Mouse (Mus musculus) liver, embryonic 16.5 days (tissue): Measurements from ENCODE around the gene Lrfn1. TPM values are rescaled to one million over a fixed set of nuclear protein-coding genes. Genes with fewer than 3 reads are reported as not detected.

Experiments used
- ATAC-seq: fragments of 200-750 bp; cut with Nextera tagmentation; 2 replicates; pipeline ENCODE4 v1.8.0; 2017; ENCODE audit warnings: low read depth, mild to moderate bottlenecking, moderate number of reproducible peaks, moderate library complexity
- H3K27ac ChIP-seq: fragments of 300-500 bp; sonication (generic); 2 replicates; pipeline ENCODE4 v1.5.1; 2014; ENCODE audit warnings: mild to moderate bottlenecking, low read length
- H3K27me3 ChIP-seq: fragments of 300-500 bp; sonication (generic); 2 replicates; pipeline ENCODE4 v1.6.1; 2014; ENCODE audit warnings: low read depth, low read length, mixed read lengths; ENCODE audit not compliant: control insufficient read depth, insufficient read depth
- H3K36me3 ChIP-seq: fragments of 300-500 bp; sonication (generic); 2 replicates; pipeline ENCODE4 v1.6.1; 2014; ENCODE audit warnings: mild to moderate bottlenecking; ENCODE audit not compliant: control insufficient read depth, insufficient read depth
- H3K4me1 ChIP-seq: fragments of 300-500 bp; sonication (generic); 2 replicates; pipeline ENCODE4 v1.6.1; 2014; ENCODE audit warnings: low read depth, low read length, mixed read lengths; ENCODE audit not compliant: control insufficient read depth
- H3K4me2 ChIP-seq: fragments of 300-500 bp; sonication (generic); 2 replicates; pipeline ENCODE4 v1.6.1; 2014; ENCODE audit warnings: low read depth, low read length, mixed read lengths
- H3K4me3 ChIP-seq: fragments of 300-500 bp; sonication (generic); 2 replicates; pipeline ENCODE4 v1.5.1; 2014; ENCODE audit warnings: low read depth, mild to moderate bottlenecking, low read length
- H3K9ac ChIP-seq: fragments of 300-500 bp; sonication (generic); 2 replicates; pipeline ENCODE4 v1.6.1; 2014; ENCODE audit warnings: low read depth, low read length
- H3K9me3 ChIP-seq: fragments of 300-500 bp; sonication (generic); replicated peaks from 2 replicates; pipeline ENCODE4 v1.6.1; 2016; ENCODE audit warnings: low read length; ENCODE audit not compliant: control insufficient read depth
- WGBS: fragments of 180-500 bp; shearing (Covaris S2); extraction: QIAGEN DNeasy Blood & Tissue Kit; methylation state at CpG from one replicate; pipeline ENCODE4 v1.1.7; 2014; ENCODE audit not compliant: insufficient replicate concordance; 5-methylcytosine and 5-hydroxymethylcytosine counted together
- polyA plus RNA-seq: library from polyadenylated mRNA; unstranded; fragments of >200 nt; fragmentation: Nextera tagmentation; extraction: Ambion mirVana; gene quantifications from 2 replicates; pipeline ENCODE4 v1.2.1, GENCODE M21; 2015

Gene Lrfn1
- 0.12 and 0.15 TPM in 2 replicates for polyA plus RNA-seq

DNA sequence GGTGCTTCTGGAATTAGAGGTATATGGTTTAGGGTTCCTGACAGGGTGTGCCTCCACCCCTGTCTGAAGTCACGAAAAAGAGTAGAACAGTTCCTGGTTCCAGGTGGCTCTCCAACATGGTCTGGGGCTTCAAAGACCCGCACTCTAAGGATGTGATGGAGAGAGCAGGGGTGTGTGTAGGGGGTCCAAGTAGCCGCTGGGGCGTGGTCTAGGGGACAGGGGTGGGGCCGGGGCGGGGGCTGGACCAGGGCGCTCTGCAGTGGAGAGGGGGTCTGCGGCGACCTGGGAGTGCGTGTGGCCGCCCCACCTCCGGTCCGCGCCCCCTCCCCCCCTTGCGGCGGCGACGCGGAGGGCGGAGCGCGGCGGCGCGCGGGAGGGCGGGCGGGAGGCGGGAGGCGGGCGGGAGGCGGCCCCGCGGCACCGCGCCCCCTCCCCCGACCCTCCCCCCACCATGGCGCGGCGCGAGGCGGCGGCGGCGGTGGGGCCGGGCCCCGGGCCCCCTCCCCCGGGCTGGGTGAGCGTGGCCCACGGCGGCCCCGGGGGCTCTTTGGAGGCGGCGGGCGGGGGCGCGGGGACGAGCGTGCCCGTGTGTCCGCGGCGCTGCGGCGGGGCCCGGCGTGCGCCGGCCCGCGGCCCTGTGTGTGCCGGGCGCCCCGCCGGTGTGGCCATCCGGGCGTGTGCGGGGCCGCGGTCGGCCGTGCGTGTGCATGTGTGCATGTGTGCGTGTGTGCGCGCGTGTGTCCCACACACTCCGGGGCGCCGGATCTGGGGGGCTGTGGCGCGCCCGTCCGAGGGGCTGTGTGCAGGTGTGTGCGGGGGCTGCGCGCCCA lies at the start of gene Lrfn1:
TSS of gene Lrfn1 (plus strand) at position 450 of the 830 bp plus-strand sequence.
- H3K4me1 ChIP-seq = peaks cover 3% of the 10 kb centered on the region; the same call in 1 of the 2 replicates
- peak within 1 kb of the TSS; percentile 91 for H3K4me2 ChIP-seq
- 1% methylated on average over 28 of the region's 97 CpGs for WGBS
- no peak within 1 kb of the TSS for H3K27ac ChIP-seq
- H3K9me3 ChIP-seq = no peaks in the 10 kb centered on the region
- peak within 1 kb of the TSS; percentile 64 for H3K4me3 ChIP-seq
- H3K36me3 ChIP-seq = no peaks in the 10 kb centered on the region
- H3K27me3 ChIP-seq = peaks cover 20% of the 10 kb centered on the region
- peak within 1 kb of the TSS; percentile 54 for H3K9ac ChIP-seq
- ATAC-seq = peak; percentile 37; the same call in 1 of the 2 replicates

DNA sequence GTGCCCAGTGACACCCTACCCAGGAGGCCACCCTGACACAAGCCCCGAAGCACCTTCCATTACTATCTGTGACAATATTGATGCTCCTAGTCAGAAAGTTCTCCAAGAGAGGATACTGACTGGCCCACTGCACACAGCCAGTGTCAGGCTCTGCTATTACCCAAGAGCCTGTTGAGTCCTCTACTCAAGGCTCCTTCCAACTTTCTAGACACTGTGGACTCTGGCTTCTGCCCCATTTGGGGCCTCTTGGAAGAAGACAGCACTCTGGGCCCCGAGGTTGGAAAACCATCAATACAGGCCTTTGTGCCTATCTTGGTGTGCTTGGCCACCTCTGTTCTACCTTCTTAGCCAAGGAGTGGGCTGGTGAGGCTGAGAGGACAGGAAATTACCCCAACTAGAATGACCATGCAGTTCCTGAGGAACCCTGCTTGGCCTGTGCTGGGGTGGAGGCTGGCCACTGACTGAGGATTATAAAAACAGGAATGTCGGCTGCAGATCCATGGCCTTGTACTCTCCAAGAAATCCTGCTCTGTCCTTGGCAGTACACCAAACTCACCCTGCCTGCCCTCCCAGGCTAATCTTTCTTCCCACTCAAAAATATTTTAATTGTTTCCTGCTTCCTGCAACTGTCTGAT lies 40.8 kb upstream of the Lrfn1 start:
- Histone ChIP-seq H3K27ac (no peak overlapping the region), H3K36me3 (peaks cover 36% of the 10 kb centered on the region), H3K27me3 (no peaks in the 10 kb centered on the region), H3K4me1 (peaks cover 2% of the 10 kb centered on the region; the same call in 1 of the 2 replicates), H3K4me3 (no peak overlapping the region), H3K9ac (no peak overlapping the region), H3K4me2 (no peak overlapping the region), H3K9me3 (no peaks in the 10 kb centered on the region)
- WGBS = 77% methylated on average over 3 of the region's 3 CpGs
- 0 out of 2 replicates have a peak, but pooled peaks have one; percentile 24 for ATAC-seq

DNA sequence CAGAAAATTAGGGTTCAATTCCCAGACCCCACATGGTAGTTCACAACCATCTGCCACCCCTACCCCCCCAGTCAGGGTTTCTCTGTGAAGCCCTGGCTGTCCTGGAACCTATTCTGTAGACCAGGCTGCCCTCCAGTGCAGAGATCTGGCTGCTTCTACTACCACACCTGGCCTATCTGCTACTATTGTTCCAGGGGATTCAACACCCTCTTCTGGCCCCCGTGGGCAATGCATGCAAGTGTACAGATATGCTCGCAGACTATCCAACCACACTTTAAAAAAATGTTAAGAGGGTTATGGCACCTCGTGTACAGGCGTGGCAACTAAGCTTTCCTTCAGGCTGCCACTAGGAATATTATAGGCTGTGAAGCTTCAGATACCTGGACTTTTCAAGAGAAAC lies 39.0 kb upstream of the Lrfn1 start:
- Histone ChIP-seq H3K27me3 (no peaks in the 10 kb centered on the region), H3K27ac (no peak overlapping the region), H3K4me1 (peaks cover 2% of the 10 kb centered on the region; the same call in 1 of the 2 replicates), H3K9me3 (no peaks in the 10 kb centered on the region), H3K4me3 (no peak overlapping the region), H3K4me2 (no peak overlapping the region), H3K9ac (no peak overlapping the region), H3K36me3 (peaks cover 30% of the 10 kb centered on the region)
- ATAC-seq = no peak
- 60% methylated on average over 4 of the region's 4 CpGs for WGBS

DNA sequence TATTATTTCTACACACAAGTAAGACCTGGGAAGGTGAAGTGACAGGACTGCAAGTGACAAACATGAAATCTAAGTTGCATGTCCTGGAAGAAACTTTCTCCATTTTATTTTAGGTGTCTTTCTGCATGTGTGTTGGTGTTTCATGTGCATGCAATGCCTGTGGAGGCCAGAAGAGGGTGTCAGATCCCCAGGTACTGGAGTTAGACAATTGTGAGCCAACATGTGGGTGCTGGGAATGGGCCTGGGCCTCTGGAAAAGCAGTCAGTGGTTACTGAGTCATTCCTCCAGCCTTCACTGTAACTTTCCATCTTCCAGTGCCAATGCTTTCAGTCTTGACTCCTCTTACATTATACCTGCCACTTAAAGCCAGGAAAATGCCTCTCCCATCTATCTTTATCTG lies 34.4 kb upstream of the Lrfn1 start:
- ATAC-seq = no peak
- Histone ChIP-seq H3K27ac (no peak overlapping the region), H3K36me3 (peaks cover 54% of the 10 kb centered on the region), H3K4me2 (no peak overlapping the region), H3K4me3 (no peak overlapping the region), H3K4me1 (no peaks in the 10 kb centered on the region), H3K27me3 (no peaks in the 10 kb centered on the region), H3K9ac (no peak overlapping the region), H3K9me3 (no peaks in the 10 kb centered on the region)

DNA sequence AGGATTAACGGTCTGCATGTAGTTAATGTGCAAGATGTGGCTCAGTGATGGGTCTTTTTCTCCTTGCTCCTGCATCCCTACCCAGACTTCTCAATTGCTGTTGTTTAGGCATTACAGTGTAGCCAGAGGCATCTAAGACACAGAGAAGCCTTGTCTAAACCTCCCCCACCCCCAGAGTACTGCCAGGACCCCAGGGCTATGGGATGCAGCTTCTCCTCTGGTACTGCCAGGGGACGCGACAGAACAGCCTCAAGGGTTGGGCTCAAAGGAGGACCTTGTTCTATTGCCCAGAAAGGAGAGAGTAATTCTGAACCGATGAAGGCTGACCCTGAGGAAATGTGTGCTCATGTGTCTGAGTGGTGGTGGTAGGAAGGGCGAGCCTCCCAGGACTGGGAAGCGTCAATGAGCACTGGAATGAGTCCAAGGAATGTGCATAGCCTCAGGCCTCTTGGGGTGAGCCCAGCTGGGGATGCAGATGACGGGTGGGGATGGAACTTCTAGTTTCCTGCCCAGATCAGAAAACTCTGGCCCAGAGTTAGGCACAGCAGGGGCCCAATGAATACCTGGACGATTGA lies 33.6 kb upstream of the Lrfn1 start:
- H3K9me3 ChIP-seq = no peaks in the 10 kb centered on the region
- H3K4me1 ChIP-seq = no peaks in the 10 kb centered on the region
- no peak overlapping the region for H3K9ac ChIP-seq
- WGBS = 91% methylated on average over 8 of the region's 8 CpGs
- H3K27ac ChIP-seq = no peak overlapping the region
- H3K27me3 ChIP-seq = no peaks in the 10 kb centered on the region
- H3K4me2 ChIP-seq = no peak overlapping the region
- no peak overlapping the region for H3K4me3 ChIP-seq
- peaks cover 57% of the 10 kb centered on the region for H3K36me3 ChIP-seq
- ATAC-seq = no peak

DNA sequence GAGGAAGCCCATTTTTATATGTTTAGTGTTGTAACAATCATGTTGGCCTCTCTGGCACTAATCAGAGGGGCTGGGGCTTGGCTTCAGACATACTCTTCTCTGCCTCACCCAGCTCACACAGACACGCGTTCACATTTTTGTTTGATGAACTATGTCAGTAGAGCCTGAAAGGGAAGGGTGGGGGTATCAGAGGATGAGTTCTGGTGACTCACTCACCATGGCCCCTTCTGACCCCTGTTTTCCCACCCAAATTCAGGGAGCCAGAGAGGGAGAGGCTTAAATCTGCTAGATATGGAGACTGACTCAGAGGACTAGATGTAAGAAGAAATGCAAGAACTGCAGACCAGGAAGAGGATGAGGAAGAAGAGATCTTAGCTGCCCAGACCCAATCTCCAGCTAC lies 32.4 kb upstream of the Lrfn1 start:
- H3K36me3 ChIP-seq = peaks cover 51% of the 10 kb centered on the region
- no peak for ATAC-seq
- H3K4me3 ChIP-seq = no peak overlapping the region
- H3K27me3 ChIP-seq = no peaks in the 10 kb centered on the region
- no peak overlapping the region for H3K27ac ChIP-seq
- WGBS = 93% methylated on average over 2 of the region's 2 CpGs
- H3K4me2 ChIP-seq = no peak overlapping the region
- H3K4me1 ChIP-seq = no peaks in the 10 kb centered on the region
- H3K9me3 ChIP-seq = no peaks in the 10 kb centered on the region
- no peak overlapping the region for H3K9ac ChIP-seq

DNA sequence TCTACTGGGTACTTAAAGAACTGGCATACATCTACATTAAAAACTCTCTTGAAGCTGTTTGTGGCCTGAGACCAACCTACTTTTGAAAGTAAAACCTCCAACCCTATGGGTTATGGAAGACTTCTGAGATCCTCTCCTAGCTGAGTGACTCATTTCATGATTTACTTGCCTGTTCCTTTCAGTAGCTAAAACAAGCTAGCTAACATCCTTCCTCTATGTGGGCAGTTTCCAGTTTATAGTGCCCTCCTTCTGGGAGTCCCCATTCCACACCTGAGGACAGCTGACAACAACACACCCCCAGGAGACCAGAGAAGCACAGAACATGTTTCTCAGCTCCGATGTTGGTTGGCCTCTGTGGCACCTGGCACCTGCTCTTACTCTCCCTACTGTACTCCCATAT lies 28.8 kb upstream of the Lrfn1 start:
- Histone ChIP-seq H3K27ac (no peak overlapping the region), H3K27me3 (no peaks in the 10 kb centered on the region), H3K36me3 (peaks cover 36% of the 10 kb centered on the region), H3K4me2 (no peak overlapping the region), H3K4me3 (no peak overlapping the region), H3K9ac (no peak overlapping the region), H3K4me1 (no peaks in the 10 kb centered on the region), H3K9me3 (no peaks in the 10 kb centered on the region)
- WGBS = 93% methylated on average over 1 of the region's 1 CpGs
- no peak for ATAC-seq

DNA sequence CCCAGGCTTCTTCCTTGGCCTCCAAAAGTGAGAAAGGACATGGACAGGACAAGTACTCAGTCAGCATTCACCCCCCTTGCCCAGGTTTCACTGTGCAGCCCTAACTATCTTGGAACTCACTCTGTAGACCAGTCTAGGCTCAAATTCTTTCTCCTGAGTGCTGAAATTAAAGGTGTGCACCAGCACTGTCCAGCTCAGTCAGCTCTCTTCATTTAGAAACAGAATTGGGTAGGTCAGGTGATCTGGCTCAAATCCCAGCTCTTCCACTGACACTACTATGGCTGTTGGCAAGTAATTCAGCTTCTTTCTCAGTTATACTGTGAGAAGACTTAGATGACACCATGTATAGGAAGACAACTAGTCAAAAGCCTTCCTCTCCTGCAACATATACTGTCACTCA lies 24.0 kb upstream of the Lrfn1 start:
- no peaks in the 10 kb centered on the region for H3K27me3 ChIP-seq
- H3K4me2 ChIP-seq = no peak overlapping the region
- no peak overlapping the region for H3K4me3 ChIP-seq
- H3K27ac ChIP-seq = no peak overlapping the region
- peaks cover 29% of the 10 kb centered on the region for H3K4me1 ChIP-seq
- no peak for ATAC-seq
- peaks cover 10% of the 10 kb centered on the region for H3K36me3 ChIP-seq
- no peaks in the 10 kb centered on the region for H3K9me3 ChIP-seq
- no peak overlapping the region for H3K9ac ChIP-seq

DNA sequence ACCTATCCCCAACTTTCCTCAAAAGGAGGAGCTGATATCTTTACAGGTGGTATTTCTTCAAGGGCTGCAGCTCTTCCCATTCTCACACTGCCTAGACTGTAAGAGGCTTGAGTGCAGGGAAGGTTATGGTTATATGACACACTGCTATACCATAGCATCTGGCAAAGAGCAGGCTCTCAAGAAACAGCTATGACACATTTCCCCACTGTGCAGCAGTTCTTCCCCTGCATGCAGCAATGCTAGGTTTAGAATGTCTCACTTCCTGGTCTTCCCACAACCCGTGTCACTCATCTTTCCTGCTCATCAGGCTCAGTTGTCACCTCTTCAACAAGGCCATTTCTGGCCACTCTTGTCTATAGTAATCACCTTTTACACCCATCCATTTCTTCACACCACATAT lies 21.3 kb upstream of the Lrfn1 start:
- H3K4me2 ChIP-seq = no peak overlapping the region
- no peak for ATAC-seq
- WGBS = 14% methylated on average over 1 of the region's 1 CpGs

More for the DNA sequence above, 21.3 kb upstream of the Lrfn1 start:
- Histone ChIP-seq H3K9ac (no peak overlapping the region), H3K27ac (peak overlapping the region; percentile 19; the same call in 1 of the 2 replicates), H3K4me3 (no peak overlapping the region), H3K4me1 (peaks cover 56% of the 10 kb centered on the region), H3K9me3 (no peaks in the 10 kb centered on the region), H3K27me3 (no peaks in the 10 kb centered on the region), H3K36me3 (no peaks in the 10 kb centered on the region)
